Mouse (Mus musculus): ENCODE measurements at regions not wholly inside any gene's neighbourhood (a gene's known extent, or its start where the extent isn't known, plus 50 kb on each side); places are given as distances from the start of the nearest gene placed in this dataset.
A peak's percentile ranks its signal among the peaks of the same experiment; 100 is the strongest.
"Not testable (repeated sequence)": the region's sequence is repeated elsewhere in the genome, so short reads cannot be mapped to it uniquely, and the experiment has no call there.

GRCm38 (mm10) chr15:9954941-9955340 is 206.3 kb upstream of the Spef2 start:
- DNase-seq = no peak

- DNase-seq = no peak
Measured at GRCm38 (mm10) chr15:9974999-9975398, 202.0 kb upstream of the Prlr start.

DNA sequence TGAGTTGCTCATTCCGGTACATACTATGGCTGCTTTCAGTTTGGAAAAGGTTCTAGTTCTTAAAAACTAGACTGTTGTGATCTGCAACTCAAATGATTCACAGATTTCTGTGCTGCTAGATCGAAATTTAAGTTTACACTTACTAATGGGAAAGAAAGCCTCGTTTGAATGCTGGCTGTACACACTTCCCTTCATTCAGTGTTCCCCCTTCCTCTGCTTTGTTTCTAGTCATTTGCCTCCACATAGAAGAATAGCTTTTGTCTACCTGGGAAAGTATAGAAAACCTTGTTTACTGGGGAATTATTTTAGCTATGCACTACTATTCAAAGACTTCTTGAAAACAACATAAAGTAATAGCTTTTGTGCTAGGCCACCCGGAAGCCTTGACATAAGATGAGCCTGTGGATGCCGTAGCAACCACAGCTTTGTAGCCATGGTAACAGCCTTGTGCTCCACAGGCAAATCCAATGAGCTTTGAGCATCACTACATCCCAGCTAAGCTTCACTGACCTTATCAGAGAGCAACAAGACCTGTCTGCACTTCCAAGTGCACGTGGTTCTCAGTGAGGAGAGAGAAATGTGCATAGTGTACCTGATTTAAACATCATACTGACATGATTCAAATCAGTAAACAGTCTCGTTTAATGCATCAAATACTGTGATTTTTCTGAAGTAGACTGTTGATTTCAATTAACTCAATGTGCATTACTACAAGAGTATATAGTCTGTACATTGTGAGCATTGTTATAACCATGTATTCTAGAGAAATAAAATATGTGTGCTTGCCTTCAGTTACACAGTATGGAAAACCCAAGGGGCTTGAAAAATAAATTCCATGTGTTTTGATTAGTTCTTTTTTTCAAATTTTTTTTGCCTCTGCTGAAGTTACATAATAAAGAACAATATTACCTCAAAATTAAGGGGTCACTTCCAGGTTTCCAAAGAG is 165.5 kb upstream of the Prlr start:
- peak; percentile 10 for DNase-seq

DNA sequence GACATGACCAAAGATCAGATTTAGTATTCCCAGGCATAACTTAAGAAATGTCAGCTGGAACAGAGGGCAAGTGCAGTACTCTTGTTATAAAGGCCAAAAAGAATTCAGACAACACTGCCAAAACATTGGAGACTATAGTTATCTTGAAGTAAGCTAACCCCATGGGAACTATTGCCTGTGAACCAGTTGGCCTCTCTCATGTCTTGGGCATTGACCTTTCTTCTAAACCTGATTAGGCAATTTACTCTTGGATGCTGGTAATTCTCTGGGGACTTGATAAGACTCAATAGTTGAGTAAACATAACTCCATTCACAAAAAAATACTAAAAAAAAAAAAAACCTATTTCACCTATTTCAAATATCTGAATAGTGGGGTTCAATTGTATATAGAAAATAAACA is 159.8 kb upstream of the Prlr start:
- no peak for DNase-seq

GRCm38 (mm10) chr15:10029902-10030301 is 147.1 kb upstream of the Prlr start:
- DNase-seq = no peak

- no peak for DNase-seq
Measured at GRCm38 (mm10) chr15:10035561-10035960, 141.5 kb upstream of the Prlr start.

GRCm38 (mm10) chr15:10036576-10036975 is 140.5 kb upstream of the Prlr start:
- not testable (repeated sequence) for DNase-seq

DNA sequence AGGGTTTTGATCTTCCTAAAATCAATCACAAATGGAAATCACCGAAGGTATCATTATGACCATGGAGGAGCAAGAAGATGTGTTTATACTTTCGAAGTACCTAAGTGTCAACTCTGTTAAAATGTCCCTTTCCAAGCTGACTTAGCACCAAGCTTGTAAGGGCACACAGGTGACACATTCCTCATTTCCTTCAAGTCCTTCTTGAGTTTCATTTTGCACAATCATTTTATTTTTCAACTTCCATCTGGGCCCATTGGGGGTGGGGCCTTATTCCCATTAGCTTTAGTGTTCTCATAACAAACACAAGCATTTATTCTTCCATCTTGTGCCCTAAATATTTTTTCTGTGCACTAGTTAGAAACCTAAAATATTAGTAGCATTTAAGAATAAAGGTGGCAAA is 103.5 kb upstream of the Prlr start:
- no peak for DNase-seq

DNA sequence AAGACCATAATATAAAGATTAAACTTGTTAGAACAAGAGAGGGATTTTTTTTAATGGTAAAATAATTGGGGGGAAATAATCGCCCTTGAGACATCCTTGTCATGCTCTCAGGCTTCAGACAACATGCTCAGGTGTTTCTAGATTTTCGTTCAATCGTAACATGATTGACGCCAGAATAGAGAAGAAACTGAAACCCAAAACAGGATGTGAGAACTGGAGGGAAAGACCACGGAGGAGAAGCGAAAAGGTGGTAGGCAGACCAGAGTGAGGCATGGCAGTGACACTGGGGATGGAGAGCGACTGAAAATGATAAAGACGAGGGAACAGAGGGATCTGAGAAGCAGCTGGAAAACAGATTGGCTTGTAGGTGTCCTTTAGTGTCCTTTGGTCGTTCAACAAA is 102.1 kb upstream of the Prlr start:
- no peak for DNase-seq

GRCm38 (mm10) chr15:10075391-10076060 is 101.5 kb upstream of the Prlr start:
- no peak for DNase-seq

GRCm38 (mm10) chr15:10076061-10076400 is 101.0 kb upstream of the Prlr start:
- DNase-seq = no peak

- DNase-seq = no peak
Measured at GRCm38 (mm10) chr15:10078434-10078833, 98.6 kb upstream of the Prlr start.

DNA sequence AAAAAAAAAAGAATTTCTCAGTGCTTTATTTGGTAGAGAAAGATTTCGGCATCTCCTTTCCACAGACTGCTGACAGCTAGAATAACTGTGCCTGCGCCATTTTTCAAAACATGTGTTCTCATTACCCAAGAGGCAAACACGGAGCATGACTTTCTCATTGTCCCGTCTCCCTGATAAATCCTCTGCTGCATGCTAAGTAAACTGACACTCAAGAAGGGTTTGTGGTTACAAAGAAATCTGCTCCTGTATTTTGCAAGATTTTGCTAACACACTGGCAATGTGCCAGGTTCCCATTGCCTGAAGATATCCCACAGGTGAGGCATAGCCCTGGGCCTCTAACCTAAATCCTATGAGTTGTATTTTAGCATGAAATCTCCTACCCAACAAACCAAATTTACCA is 97.5 kb upstream of the Prlr start:
- DNase-seq = no peak

DNA sequence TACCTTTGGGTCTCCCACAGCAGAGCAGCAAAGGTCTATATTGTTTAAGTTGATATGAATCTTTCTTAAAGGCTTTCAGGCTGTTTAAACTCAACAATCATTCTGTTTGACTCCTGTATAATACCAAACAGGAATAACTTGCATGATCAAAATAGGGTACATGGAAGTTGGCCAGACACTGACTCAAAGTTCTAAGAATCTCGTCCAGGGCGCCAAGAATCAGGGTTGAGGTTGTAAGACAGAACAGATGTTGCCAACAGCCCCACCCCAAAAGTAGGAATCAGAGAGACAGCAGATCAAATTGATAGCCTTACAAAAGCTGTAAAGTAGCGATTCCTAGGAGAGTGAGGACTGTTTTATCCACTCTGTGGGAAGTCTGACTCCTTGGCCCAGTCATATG is 88.3 kb upstream of the Prlr start:
- no peak for DNase-seq

- no peak for DNase-seq
Measured at GRCm38 (mm10) chr15:10090384-10091092, 86.5 kb upstream of the Prlr start.

GRCm38 (mm10) chr15:10103350-10103749 is 73.7 kb upstream of the Prlr start:
- no peak for DNase-seq

- not testable (repeated sequence) for DNase-seq
Measured at GRCm38 (mm10) chr15:10105211-10105976, 71.6 kb upstream of the Prlr start.

DNA sequence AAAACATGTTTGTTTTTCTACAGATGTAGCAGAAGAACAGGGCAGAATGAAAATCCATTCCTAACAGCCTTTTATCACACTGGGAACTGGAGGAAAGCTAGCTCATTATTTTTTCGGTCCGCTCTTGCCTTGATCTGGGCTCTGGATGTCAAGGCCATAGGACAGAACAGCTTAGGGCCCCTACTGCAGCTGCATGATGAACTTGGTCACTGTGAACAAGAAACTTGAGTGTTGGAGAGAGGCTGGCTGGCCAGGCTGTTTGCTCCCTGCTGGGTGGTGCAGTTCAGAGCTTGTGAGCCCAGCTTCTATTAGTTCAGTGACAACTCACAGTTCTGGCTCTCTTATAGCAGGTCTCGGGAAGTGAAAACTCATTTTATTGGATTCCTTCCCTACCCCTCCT is 70.2 kb upstream of the Prlr start:
- DNase-seq = no peak
